Mouse (Mus musculus): ENCODE measurements around the gene Ptar1. TPM values are rescaled to one million over a fixed set of nuclear protein-coding genes. Genes with fewer than 3 reads are reported as not detected.
A peak's percentile ranks its signal among the peaks of the same experiment; 100 is the strongest.

The Ptar1 gene
- polyA plus RNA-seq, 1 experiment from 2014 or later, result 10.5 TPM

- H3K4me1 ChIP-seq (ENCODE audit: control insufficient read depth, insufficient read depth, low read length), result no peaks in the 10 kb centered on the region
- ATAC-seq (ENCODE audit: low FRiP score, low TSS enrichment) (no peak), DNase-seq (no peak)
- no peak overlapping the region for H3K9ac ChIP-seq (replicated peaks; ENCODE audit: low read length)
- WGBS, result 85% methylated on average over 10 of the region's 10 CpGs
- H3K27me3 ChIP-seq (ENCODE audit: control insufficient read depth, insufficient read depth, low read length), result no peaks in the 10 kb centered on the region
- H3K27ac ChIP-seq (replicated peaks; ENCODE audit: low read depth, low read length), result no peak overlapping the region; the same call in 1 of the 2 replicates
- H3K4me2 ChIP-seq (ENCODE audit: low read length), result no peak overlapping the region
- no peak overlapping the region for H3K4me3 ChIP-seq (replicated peaks; ENCODE audit: low read depth, low read length)
- peaks cover 25% of the 10 kb centered on the region; the same call in 1 of the 2 replicates for H3K36me3 ChIP-seq (ENCODE audit: control insufficient read depth, insufficient read depth, low read length)
- H3K9me3 ChIP-seq (ENCODE audit: control insufficient read depth, low read length), result no peaks in the 10 kb centered on the region
Observed at GRCm38 (mm10) chr19:23702896-23703295, 15.7 kb downstream of the Ptar1 start.

GRCm38 (mm10) chr19:23705383-23705782 is 18.2 kb downstream of the Ptar1 start:
- H3K36me3 ChIP-seq (ENCODE audit: control insufficient read depth, insufficient read depth, low read length), result peaks cover 32% of the 10 kb centered on the region
- WGBS, result 89% methylated on average over 5 of the region's 5 CpGs

GRCm38 (mm10) chr19:23746506-23746905 is 59.3 kb downstream of the Ptar1 start:
- Histone ChIP-seq H3K4me2 (ENCODE audit: low read length) (no peak overlapping the region), H3K27ac (replicated peaks; ENCODE audit: low read depth, low read length) (no peak overlapping the region), H3K9ac (replicated peaks; ENCODE audit: low read length) (no peak overlapping the region), H3K27me3 (ENCODE audit: control insufficient read depth, insufficient read depth, low read length) (no peaks in the 10 kb centered on the region), H3K36me3 (ENCODE audit: control insufficient read depth, insufficient read depth, low read length) (no peaks in the 10 kb centered on the region), H3K9me3 (ENCODE audit: control insufficient read depth, low read length) (no peaks in the 10 kb centered on the region), H3K4me1 (ENCODE audit: control insufficient read depth, insufficient read depth, low read length) (no peaks in the 10 kb centered on the region), H3K4me3 (replicated peaks; ENCODE audit: low read depth, low read length) (no peak overlapping the region)
- 76% methylated on average over 3 of the region's 3 CpGs for WGBS
- DNase-seq (no peak), ATAC-seq (ENCODE audit: low FRiP score, low TSS enrichment) (no peak)

More at GRCm38 (mm10) chr19:23705383-23705782, 18.2 kb downstream of the Ptar1 start:
- Histone ChIP-seq H3K4me2 (ENCODE audit: low read length) (no peak overlapping the region), H3K9me3 (ENCODE audit: control insufficient read depth, low read length) (no peaks in the 10 kb centered on the region), H3K4me3 (replicated peaks; ENCODE audit: low read depth, low read length) (no peak overlapping the region), H3K27ac (replicated peaks; ENCODE audit: low read depth, low read length) (no peak overlapping the region), H3K4me1 (ENCODE audit: control insufficient read depth, insufficient read depth, low read length) (no peaks in the 10 kb centered on the region), H3K27me3 (ENCODE audit: control insufficient read depth, insufficient read depth, low read length) (no peaks in the 10 kb centered on the region), H3K9ac (replicated peaks; ENCODE audit: low read length) (no peak overlapping the region)
- no peak for DNase-seq
- ATAC-seq (ENCODE audit: low FRiP score, low TSS enrichment), result no peak

- Histone ChIP-seq H3K4me1 (ENCODE audit: control insufficient read depth, insufficient read depth, low read length) (peaks cover 22% of the 10 kb centered on the region; the same call in 1 of the 2 replicates), H3K4me3 (replicated peaks; ENCODE audit: low read depth, low read length) (no peak overlapping the region), H3K9me3 (ENCODE audit: control insufficient read depth, low read length) (no peaks in the 10 kb centered on the region), H3K27me3 (ENCODE audit: control insufficient read depth, insufficient read depth, low read length) (no peaks in the 10 kb centered on the region), H3K36me3 (ENCODE audit: control insufficient read depth, insufficient read depth, low read length) (no peaks in the 10 kb centered on the region), H3K9ac (replicated peaks; ENCODE audit: low read length) (no peak overlapping the region), H3K27ac (replicated peaks; ENCODE audit: low read depth, low read length) (no peak overlapping the region), H3K4me2 (ENCODE audit: low read length) (no peak overlapping the region)
- DNase-seq (peak; percentile 26), ATAC-seq (ENCODE audit: low FRiP score, low TSS enrichment) (no peak)
- 19% methylated on average over 7 of the region's 7 CpGs for WGBS
Observed at GRCm38 (mm10) chr19:23757011-23757410, 69.8 kb downstream of the Ptar1 start.

GRCm38 (mm10) chr19:23757961-23758553 is 70.8 kb downstream of the Ptar1 start:
- peaks cover 22% of the 10 kb centered on the region; the same call in 1 of the 2 replicates for H3K4me1 ChIP-seq (ENCODE audit: control insufficient read depth, insufficient read depth, low read length)
- ATAC-seq (ENCODE audit: low FRiP score, low TSS enrichment) (peak; percentile 72), DNase-seq (peak; percentile 98)
- H3K9ac ChIP-seq (replicated peaks; ENCODE audit: low read length), result peak overlapping the region; percentile 88
- peak overlapping the region; percentile 68 for H3K4me3 ChIP-seq (replicated peaks; ENCODE audit: low read depth, low read length)
- H3K27ac ChIP-seq (replicated peaks; ENCODE audit: low read depth, low read length), result peak overlapping the region; percentile 97
- no peaks in the 10 kb centered on the region for H3K36me3 ChIP-seq (ENCODE audit: control insufficient read depth, insufficient read depth, low read length)
- peak overlapping the region; percentile 57 for H3K4me2 ChIP-seq (ENCODE audit: low read length)
- no peaks in the 10 kb centered on the region for H3K9me3 ChIP-seq (ENCODE audit: control insufficient read depth, low read length)
- H3K27me3 ChIP-seq (ENCODE audit: control insufficient read depth, insufficient read depth, low read length), result no peaks in the 10 kb centered on the region
- under 1% methylated on average over 40 of the region's 40 CpGs for WGBS

- H3K4me1 ChIP-seq (ENCODE audit: control insufficient read depth, insufficient read depth, low read length), result peaks cover 22% of the 10 kb centered on the region
- peak; percentile 89 for ATAC-seq (ENCODE audit: low FRiP score, low TSS enrichment)
Observed at GRCm38 (mm10) chr19:23758554-23759321, 71.5 kb downstream of the Ptar1 start, which contains the start of gene Apba1. TSS of gene Apba1 (plus strand) at chr19:23758887.

GRCm38 (mm10) chr19:23759322-23759945 is 72.2 kb downstream of the Ptar1 start:
- 2% methylated on average over 17 of the region's 17 CpGs for WGBS
- DNase-seq (no peak), ATAC-seq (ENCODE audit: low FRiP score, low TSS enrichment) (peak; percentile 41; the same call in 1 of the 2 replicates)
- no peaks in the 10 kb centered on the region for H3K27me3 ChIP-seq (ENCODE audit: control insufficient read depth, insufficient read depth, low read length)
- peak overlapping the region; percentile 97 for H3K27ac ChIP-seq (replicated peaks; ENCODE audit: low read depth, low read length)
- H3K4me1 ChIP-seq (ENCODE audit: control insufficient read depth, insufficient read depth, low read length), result peaks cover 22% of the 10 kb centered on the region
- H3K9me3 ChIP-seq (ENCODE audit: control insufficient read depth, low read length), result no peaks in the 10 kb centered on the region
- H3K4me2 ChIP-seq (ENCODE audit: low read length), result peak overlapping the region; percentile 57
- peak overlapping the region; percentile 88 for H3K9ac ChIP-seq (replicated peaks; ENCODE audit: low read length)
- H3K4me3 ChIP-seq (replicated peaks; ENCODE audit: low read depth, low read length), result peak overlapping the region; percentile 68
- H3K36me3 ChIP-seq (ENCODE audit: control insufficient read depth, insufficient read depth, low read length), result no peaks in the 10 kb centered on the region

More at GRCm38 (mm10) chr19:23758554-23759321, 71.5 kb downstream of the Ptar1 start, which contains the start of gene Apba1:
- Histone ChIP-seq H3K9me3 (ENCODE audit: control insufficient read depth, low read length) (no peaks in the 10 kb centered on the region), H3K27ac (replicated peaks; ENCODE audit: low read depth, low read length) (peak within 1 kb of the TSS; percentile 97), H3K27me3 (ENCODE audit: control insufficient read depth, insufficient read depth, low read length) (no peaks in the 10 kb centered on the region), H3K36me3 (ENCODE audit: control insufficient read depth, insufficient read depth, low read length) (no peaks in the 10 kb centered on the region), H3K4me2 (ENCODE audit: low read length) (peak within 1 kb of the TSS; percentile 57), H3K4me3 (replicated peaks; ENCODE audit: low read depth, low read length) (peak within 1 kb of the TSS; percentile 68), H3K9ac (replicated peaks; ENCODE audit: low read length) (peak within 1 kb of the TSS; percentile 88)
- WGBS, result under 1% methylated on average over 93 of the region's 98 CpGs
- peak; percentile 96 for DNase-seq

GRCm38 (mm10) chr19:23763371-23763770 is 76.1 kb downstream of the Ptar1 start:
- ATAC-seq (ENCODE audit: low FRiP score, low TSS enrichment) (no peak), DNase-seq (no peak)
- no peaks in the 10 kb centered on the region for H3K36me3 ChIP-seq (ENCODE audit: control insufficient read depth, insufficient read depth, low read length)
- no peak overlapping the region for H3K9ac ChIP-seq (replicated peaks; ENCODE audit: low read length)
- no peaks in the 10 kb centered on the region for H3K27me3 ChIP-seq (ENCODE audit: control insufficient read depth, insufficient read depth, low read length)
- no peak overlapping the region for H3K4me2 ChIP-seq (ENCODE audit: low read length)
- WGBS, result 91% methylated on average over 6 of the region's 6 CpGs
- no peaks in the 10 kb centered on the region for H3K9me3 ChIP-seq (ENCODE audit: control insufficient read depth, low read length)
- no peak overlapping the region for H3K27ac ChIP-seq (replicated peaks; ENCODE audit: low read depth, low read length)
- no peak overlapping the region for H3K4me3 ChIP-seq (replicated peaks; ENCODE audit: low read depth, low read length)
- peaks cover 20% of the 10 kb centered on the region for H3K4me1 ChIP-seq (ENCODE audit: control insufficient read depth, insufficient read depth, low read length)

All from midbrain, embryonic 14.5 days (tissue).